Mouse (Mus musculus) heart, embryonic 13.5 days (tissue): ENCODE results near the gene Syn2. TPM values are rescaled to one million over a fixed set of nuclear protein-coding genes. Genes with fewer than 3 reads are reported as not detected.
A peak's percentile ranks its signal among the peaks of the same experiment; 100 is the strongest.

ENCODE experiments used
- ATAC-seq: fragments of 200-750 bp; cut with Nextera tagmentation; 2 replicates; pipeline ENCODE4 v1.8.0; 2017; ENCODE audit warnings: moderate TSS enrichment; ENCODE audit not compliant: insufficient number of reproducible peaks, low FRiP score, low TSS enrichment; ENCODE audit errors: extremely low read depth
- H3K27ac ChIP-seq: fragments of 300-500 bp; sonication (generic); replicated peaks from 2 replicates; pipeline ENCODE4 v1.5.1; 2015; ENCODE audit warnings: moderate library complexity, mild to moderate bottlenecking, inconsistent platforms
- H3K27me3 ChIP-seq: fragments of 300-500 bp; sonication (generic); replicated peaks from 2 replicates; pipeline ENCODE4 v1.6.1; 2015; ENCODE audit warnings: mild to moderate bottlenecking, inconsistent platforms
- H3K36me3 ChIP-seq: fragments of 300-500 bp; sonication (generic); 2 replicates; pipeline ENCODE4 v1.6.1; 2015; ENCODE audit warnings: mild to moderate bottlenecking, inconsistent platforms
- H3K4me1 ChIP-seq: fragments of 300-500 bp; sonication (generic); 2 replicates; pipeline ENCODE4 v1.6.1; 2015; ENCODE audit warnings: inconsistent platforms
- H3K4me2 ChIP-seq: fragments of 300-500 bp; sonication (generic); 2 replicates; pipeline ENCODE4 v1.6.1; 2015; ENCODE audit warnings: inconsistent platforms, mild to moderate bottlenecking, moderate library complexity
- H3K4me3 ChIP-seq: fragments of 300-500 bp; sonication (generic); 2 replicates; pipeline ENCODE4 v1.5.1; 2015; ENCODE audit warnings: moderate library complexity, mild to moderate bottlenecking, inconsistent platforms
- H3K9ac ChIP-seq: fragments of 300-500 bp; sonication (generic); 2 replicates; pipeline ENCODE4 v1.6.1; 2015; ENCODE audit warnings: inconsistent platforms, mild to moderate bottlenecking, moderate library complexity
- H3K9me3 ChIP-seq: fragments of 300-500 bp; sonication (generic); 2 replicates; pipeline ENCODE4 v1.6.1; 2016; ENCODE audit warnings: inconsistent platforms
- WGBS: fragments of 180-500 bp; shearing (Covaris S2); methylation state at CpG from one replicate; pipeline ENCODE4 v1.1.7; 2015; ENCODE audit warnings: mixed read lengths; 5-methylcytosine and 5-hydroxymethylcytosine counted together
- polyA plus RNA-seq: library from polyadenylated mRNA; unstranded; fragments of >200 nt; fragmentation: Nextera tagmentation; extraction: Ambion mirVana; gene quantifications from 2 replicates; pipeline ENCODE4 v1.2.1, GENCODE M21; 2015

Gene Syn2
- polyA plus RNA-seq, 1 experiment from 2014 or later: 1.4 TPM

- no peak for ATAC-seq
- Histone ChIP-seq H3K9me3 (no peaks in the 10 kb centered on the region), H3K36me3 (no peaks in the 10 kb centered on the region), H3K4me1 (peaks cover 11% of the 10 kb centered on the region), H3K4me3 (no peak overlapping the region), H3K27me3 (peaks cover 15% of the 10 kb centered on the region), H3K4me2 (no peak overlapping the region), H3K27ac (no peak overlapping the region), H3K9ac (no peak overlapping the region)
- WGBS: 53% methylated on average over 2 of the region's 2 CpGs
Measured at GRCm38 (mm10) chr6:115126232-115126785, 8.4 kb upstream of the Syn2 start.

- H3K36me3 ChIP-seq: no peaks in the 10 kb centered on the region
- H3K27me3 ChIP-seq: peaks cover 17% of the 10 kb centered on the region
- H3K9ac ChIP-seq: no peak overlapping the region
- H3K4me3 ChIP-seq: no peak overlapping the region
- no peak for ATAC-seq
- 46% methylated on average over 3 of the region's 3 CpGs for WGBS
- no peak overlapping the region for H3K27ac ChIP-seq
- H3K4me1 ChIP-seq: peaks cover 11% of the 10 kb centered on the region
- no peak overlapping the region for H3K4me2 ChIP-seq
- H3K9me3 ChIP-seq: no peaks in the 10 kb centered on the region
Measured at GRCm38 (mm10) chr6:115126851-115127250, 7.9 kb upstream of the Syn2 start.

GRCm38 (mm10) chr6:115127255-115127824, 7.4 kb upstream of the Syn2 start:
- Histone ChIP-seq H3K36me3 (no peaks in the 10 kb centered on the region), H3K4me2 (no peak overlapping the region), H3K4me1 (peaks cover 11% of the 10 kb centered on the region), H3K4me3 (no peak overlapping the region), H3K9ac (no peak overlapping the region), H3K9me3 (no peaks in the 10 kb centered on the region), H3K27me3 (peaks cover 19% of the 10 kb centered on the region), H3K27ac (no peak overlapping the region)
- 77% methylated on average over 5 of the region's 5 CpGs for WGBS
- no peak for ATAC-seq

GRCm38 (mm10) chr6:115135332-115135649, 589 bp downstream of the Syn2 start:
- WGBS: 2% methylated on average over 27 of the region's 27 CpGs
- Histone ChIP-seq H3K36me3 (no peaks in the 10 kb centered on the region), H3K9ac (peak overlapping the region; percentile 75), H3K4me3 (peak overlapping the region; percentile 63), H3K4me2 (peak overlapping the region; percentile 86), H3K4me1 (peaks cover 8% of the 10 kb centered on the region; the same call in 1 of the 2 replicates), H3K27ac (no peak overlapping the region), H3K9me3 (no peaks in the 10 kb centered on the region), H3K27me3 (peaks cover 68% of the 10 kb centered on the region)
- ATAC-seq: no peak

- Histone ChIP-seq H3K36me3 (no peaks in the 10 kb centered on the region), H3K4me3 (no peak overlapping the region), H3K27me3 (peaks cover 63% of the 10 kb centered on the region), H3K4me2 (no peak overlapping the region), H3K27ac (no peak overlapping the region), H3K4me1 (peaks cover 8% of the 10 kb centered on the region; the same call in 1 of the 2 replicates), H3K9me3 (no peaks in the 10 kb centered on the region), H3K9ac (no peak overlapping the region)
- no peak for ATAC-seq
- WGBS: 87% methylated on average over 5 of the region's 9 CpGs
Measured at GRCm38 (mm10) chr6:115136156-115136555, 1.5 kb downstream of the Syn2 start.

GRCm38 (mm10) chr6:115141446-115141845, 6.7 kb downstream of the Syn2 start:
- Histone ChIP-seq H3K36me3 (no peaks in the 10 kb centered on the region), H3K27ac (no peak overlapping the region), H3K4me1 (no peaks in the 10 kb centered on the region), H3K4me2 (no peak overlapping the region), H3K27me3 (peaks cover 21% of the 10 kb centered on the region), H3K9ac (no peak overlapping the region), H3K9me3 (no peaks in the 10 kb centered on the region), H3K4me3 (no peak overlapping the region)
- 42% methylated on average over 4 of the region's 4 CpGs for WGBS
- ATAC-seq: no peak

- no peaks in the 10 kb centered on the region for H3K9me3 ChIP-seq
- no peak for ATAC-seq
- no peak overlapping the region for H3K4me2 ChIP-seq
- H3K27ac ChIP-seq: no peak overlapping the region
- no peak overlapping the region for H3K9ac ChIP-seq
- H3K4me1 ChIP-seq: no peaks in the 10 kb centered on the region
- 51% methylated on average over 4 of the region's 4 CpGs for WGBS
- H3K36me3 ChIP-seq: no peaks in the 10 kb centered on the region
- H3K27me3 ChIP-seq: peaks cover 10% of the 10 kb centered on the region; the same call in 1 of the 2 replicates
- no peak overlapping the region for H3K4me3 ChIP-seq
Measured at GRCm38 (mm10) chr6:115161175-115161574, 26.5 kb downstream of the Syn2 start.

GRCm38 (mm10) chr6:115165863-115166470, 31.3 kb downstream of the Syn2 start:
- Histone ChIP-seq H3K27me3 (peaks cover 10% of the 10 kb centered on the region; the same call in 1 of the 2 replicates), H3K9me3 (no peaks in the 10 kb centered on the region), H3K36me3 (no peaks in the 10 kb centered on the region), H3K4me3 (no peak overlapping the region), H3K27ac (no peak overlapping the region), H3K4me2 (no peak overlapping the region), H3K4me1 (no peaks in the 10 kb centered on the region), H3K9ac (no peak overlapping the region)
- 75% methylated on average over 3 of the region's 3 CpGs for WGBS
- no peak for ATAC-seq

GRCm38 (mm10) chr6:115168921-115169320, 34.2 kb downstream of the Syn2 start:
- WGBS: 46% methylated on average over 3 of the region's 3 CpGs
- ATAC-seq: no peak

GRCm38 (mm10) chr6:115169518-115169917, 34.8 kb downstream of the Syn2 start:
- no peak for ATAC-seq
- H3K27ac ChIP-seq: no peak overlapping the region
- H3K27me3 ChIP-seq: peaks cover 6% of the 10 kb centered on the region; the same call in 1 of the 2 replicates
- H3K9ac ChIP-seq: no peak overlapping the region
- WGBS: 54% methylated on average over 2 of the region's 2 CpGs
- H3K4me2 ChIP-seq: no peak overlapping the region
- H3K9me3 ChIP-seq: no peaks in the 10 kb centered on the region
- H3K4me3 ChIP-seq: no peak overlapping the region
- H3K36me3 ChIP-seq: no peaks in the 10 kb centered on the region
- H3K4me1 ChIP-seq: no peaks in the 10 kb centered on the region

More at GRCm38 (mm10) chr6:115168921-115169320, 34.2 kb downstream of the Syn2 start:
- H3K36me3 ChIP-seq: no peaks in the 10 kb centered on the region
- no peak overlapping the region for H3K4me2 ChIP-seq
- H3K27me3 ChIP-seq: peaks cover 6% of the 10 kb centered on the region; the same call in 1 of the 2 replicates
- no peak overlapping the region for H3K4me3 ChIP-seq
- no peak overlapping the region for H3K27ac ChIP-seq
- H3K4me1 ChIP-seq: no peaks in the 10 kb centered on the region
- H3K9me3 ChIP-seq: no peaks in the 10 kb centered on the region
- H3K9ac ChIP-seq: no peak overlapping the region

GRCm38 (mm10) chr6:115174845-115175244, 40.1 kb downstream of the Syn2 start:
- Histone ChIP-seq H3K36me3 (no peaks in the 10 kb centered on the region), H3K27me3 (peaks cover 6% of the 10 kb centered on the region; the same call in 1 of the 2 replicates), H3K9me3 (no peaks in the 10 kb centered on the region), H3K4me1 (no peaks in the 10 kb centered on the region), H3K4me3 (no peak overlapping the region), H3K4me2 (no peak overlapping the region), H3K27ac (no peak overlapping the region), H3K9ac (no peak overlapping the region)
- 33% methylated on average over 3 of the region's 3 CpGs for WGBS
- ATAC-seq: no peak

GRCm38 (mm10) chr6:115178826-115179225, 44.1 kb downstream of the Syn2 start:
- WGBS: 16% methylated on average over 3 of the region's 3 CpGs
- Histone ChIP-seq H3K9ac (no peak overlapping the region), H3K4me3 (no peak overlapping the region), H3K36me3 (no peaks in the 10 kb centered on the region), H3K27me3 (peaks cover 27% of the 10 kb centered on the region), H3K4me2 (no peak overlapping the region), H3K27ac (no peak overlapping the region), H3K4me1 (no peaks in the 10 kb centered on the region), H3K9me3 (no peaks in the 10 kb centered on the region)
- ATAC-seq: no peak
